Mouse (Mus musculus): ENCODE measurements around the gene Tmod1.

The Tmod1 gene

DNA sequence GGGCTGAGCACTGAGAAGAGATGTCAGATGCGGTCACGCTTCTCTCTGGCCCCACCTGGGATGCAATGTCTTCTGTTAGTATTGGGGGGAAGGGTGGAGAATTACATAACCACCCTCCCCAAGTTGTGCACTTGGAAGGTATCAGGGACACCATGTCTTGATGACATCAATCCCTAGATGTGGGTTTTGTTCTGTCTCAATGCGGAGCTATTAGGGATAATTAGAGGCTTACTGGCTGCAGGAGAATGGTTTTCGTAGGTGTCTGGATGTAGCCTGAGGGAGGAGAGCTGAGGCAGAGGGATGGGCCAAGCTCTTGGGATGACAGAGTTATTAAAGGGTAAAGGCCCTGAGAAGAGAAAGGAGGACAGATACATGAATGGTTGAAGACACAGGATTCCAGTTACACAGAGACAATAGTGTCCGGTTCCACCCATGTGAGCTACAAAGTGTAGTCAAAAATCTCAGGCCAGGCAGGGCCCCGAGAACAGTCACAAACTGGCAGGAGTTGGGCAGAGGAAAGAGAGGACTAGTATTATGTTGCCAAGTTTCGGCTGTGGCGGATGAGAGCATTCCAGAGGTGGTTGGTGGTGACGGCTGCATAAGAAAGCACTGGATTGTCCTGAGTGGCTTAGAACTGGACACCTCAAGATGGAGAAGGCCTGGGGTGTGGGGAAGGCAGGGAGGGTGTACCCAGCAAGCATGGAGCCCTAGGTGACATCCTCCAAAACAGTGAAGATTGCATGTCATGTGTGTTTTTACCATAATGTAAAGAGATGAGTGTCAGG lies 14.8 kb downstream of the Tmod1 start:
- no peak for DNase-seq (ENCODE audit: low spot score in 2 of 2)

DNA sequence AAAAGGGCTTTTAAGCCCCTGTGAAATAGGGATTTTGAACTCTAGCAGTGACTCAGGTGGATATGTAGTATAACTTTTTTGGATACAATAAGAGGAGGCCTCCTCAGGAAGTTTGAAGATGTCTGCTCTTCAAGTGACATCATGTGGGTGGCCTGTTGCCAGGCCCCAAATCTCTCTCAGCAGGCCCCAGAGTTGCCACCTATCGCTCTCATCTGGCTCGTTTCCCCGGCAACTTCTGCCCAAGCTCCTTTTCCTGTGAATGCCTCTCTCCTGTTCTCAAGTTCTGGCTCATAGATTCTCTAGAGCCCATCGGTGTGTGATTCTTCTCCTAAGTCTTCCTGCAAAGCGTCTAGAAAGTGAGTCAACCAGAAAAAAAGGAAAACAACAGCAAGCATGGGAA lies 17.4 kb downstream of the Tmod1 start:
- no peak for DNase-seq (ENCODE audit: low spot score in 2 of 2)

DNA sequence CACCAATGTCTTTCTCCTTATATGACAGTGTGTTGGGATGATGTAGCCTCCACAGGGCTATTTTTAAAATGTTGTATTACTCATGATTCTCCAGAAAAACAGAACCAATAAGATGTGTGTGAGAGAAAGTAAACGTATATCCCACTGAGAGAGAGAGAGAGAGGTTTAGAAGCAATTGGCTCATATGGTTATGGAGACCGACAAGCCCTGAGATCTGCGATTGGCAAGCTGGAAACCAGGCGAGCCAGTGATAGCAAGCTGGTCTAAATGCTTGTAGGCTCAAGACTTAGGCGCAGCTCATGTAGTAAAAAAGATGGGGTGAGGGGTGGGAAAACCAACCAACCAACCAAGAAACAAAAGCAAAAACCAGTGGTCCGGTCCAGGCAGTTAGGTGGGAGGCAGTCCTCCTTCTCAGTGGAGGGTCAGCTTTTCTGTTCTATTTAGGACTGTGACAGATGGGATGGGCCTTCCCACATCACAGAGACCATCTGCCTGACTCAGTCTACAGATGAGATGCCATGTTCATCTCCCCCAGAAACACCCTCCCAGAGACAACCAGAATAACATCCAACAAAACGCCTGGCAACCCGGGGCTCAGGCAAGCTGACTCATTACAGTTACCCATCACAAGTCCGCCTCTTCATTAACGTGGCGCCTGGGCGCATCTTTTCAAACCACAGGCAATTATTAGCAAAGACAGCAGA lies 22.7 kb downstream of the Tmod1 start:
- no peak for DNase-seq (ENCODE audit: low spot score in 2 of 2)

DNA sequence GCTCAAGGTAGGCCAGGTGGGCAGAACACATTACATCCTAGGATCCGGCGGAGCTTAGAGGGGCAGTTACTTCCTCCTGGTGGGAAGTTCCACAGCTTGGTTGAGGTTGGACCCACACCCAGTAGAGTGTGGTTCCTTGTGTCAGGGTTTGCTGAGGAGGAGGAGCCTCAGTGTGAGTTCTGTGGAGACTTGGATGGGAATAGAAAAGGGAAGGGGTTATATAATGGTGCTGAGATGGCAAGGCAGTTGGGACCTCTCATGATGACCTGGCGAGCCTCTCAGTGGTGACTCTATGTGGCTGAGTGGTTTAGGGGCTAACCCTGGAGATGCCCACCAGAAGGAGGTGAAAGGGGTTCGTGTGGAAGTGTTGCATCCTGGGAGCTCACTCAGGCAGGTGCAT lies 25.1 kb downstream of the Tmod1 start:
- DNase-seq (ENCODE audit: low spot score in 2 of 2), result no peak

DNA sequence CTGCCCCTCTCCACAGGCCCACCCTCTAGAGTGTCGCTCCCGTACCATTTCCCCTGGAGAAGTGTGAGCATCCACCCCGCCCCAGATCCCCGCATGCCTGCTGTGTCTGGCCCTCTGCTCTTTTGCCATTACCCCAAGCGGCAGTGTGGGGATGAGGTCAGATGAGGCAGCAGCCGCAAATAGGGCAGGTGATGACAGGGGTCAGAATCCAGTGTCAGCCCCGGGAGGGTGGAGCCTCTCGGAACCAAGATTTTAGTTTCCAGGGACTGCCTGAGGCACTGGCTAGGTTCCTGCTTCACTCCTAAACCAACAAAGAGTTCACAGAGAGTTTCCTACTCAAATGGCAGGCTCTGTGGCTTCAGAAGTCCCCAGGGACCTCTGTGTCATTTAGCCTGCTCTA lies 25.5 kb downstream of the Tmod1 start:
- DNase-seq (ENCODE audit: low spot score in 2 of 2), result no peak

DNA sequence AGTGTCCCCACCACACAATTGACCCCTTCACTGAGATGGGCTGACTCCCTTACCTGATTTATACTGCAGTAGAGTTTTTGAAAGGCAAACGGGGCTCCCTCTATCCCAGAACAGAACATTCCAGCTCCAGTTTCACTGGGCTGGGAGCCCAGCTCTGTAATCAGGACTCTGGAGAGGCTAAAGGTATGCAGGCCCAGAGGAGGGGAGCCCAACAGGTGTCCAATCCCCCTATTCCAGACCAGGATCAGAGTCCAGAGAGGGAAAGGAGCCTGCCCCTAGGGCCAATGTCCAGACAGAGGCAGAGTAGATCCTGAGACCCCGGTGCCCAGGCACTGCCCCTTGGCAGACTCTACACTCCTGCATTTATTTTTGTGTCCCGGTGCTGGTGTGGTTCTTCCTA lies 26.2 kb downstream of the Tmod1 start:
- no peak for DNase-seq (ENCODE audit: low spot score in 2 of 2)

DNA sequence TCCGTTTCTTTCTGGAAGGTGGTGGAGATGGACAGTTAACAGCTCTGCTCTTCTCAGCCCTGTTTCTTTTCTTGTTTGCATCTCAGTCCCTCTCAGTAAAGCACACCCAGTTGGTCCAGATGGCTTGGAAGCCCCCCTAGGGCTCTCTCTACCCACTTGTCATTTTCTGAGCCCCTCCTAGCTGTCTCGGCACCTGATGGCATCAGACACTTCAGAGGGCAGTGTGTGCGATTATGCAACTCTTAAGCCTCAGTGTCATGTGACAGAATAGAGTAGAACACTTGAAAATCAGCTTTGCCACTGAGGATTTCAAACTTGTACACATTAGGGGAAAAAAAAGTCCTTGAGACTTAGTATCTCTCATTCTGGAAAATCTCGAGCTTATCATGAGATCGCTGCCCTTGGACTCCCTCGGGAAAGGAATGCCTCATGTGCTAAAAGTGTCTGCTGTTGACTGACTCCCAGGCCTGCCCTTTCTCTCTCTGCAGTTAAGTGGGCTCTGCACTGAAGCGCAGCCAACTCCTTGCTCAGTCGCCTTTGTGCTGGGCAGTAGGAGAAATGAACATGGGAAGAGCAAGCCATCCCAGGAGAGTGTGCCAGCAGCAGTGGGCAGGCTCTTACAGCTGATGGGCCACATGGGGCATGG lies 27.1 kb downstream of the Tmod1 start:
- no peak for DNase-seq (ENCODE audit: low spot score in 2 of 2)

DNA sequence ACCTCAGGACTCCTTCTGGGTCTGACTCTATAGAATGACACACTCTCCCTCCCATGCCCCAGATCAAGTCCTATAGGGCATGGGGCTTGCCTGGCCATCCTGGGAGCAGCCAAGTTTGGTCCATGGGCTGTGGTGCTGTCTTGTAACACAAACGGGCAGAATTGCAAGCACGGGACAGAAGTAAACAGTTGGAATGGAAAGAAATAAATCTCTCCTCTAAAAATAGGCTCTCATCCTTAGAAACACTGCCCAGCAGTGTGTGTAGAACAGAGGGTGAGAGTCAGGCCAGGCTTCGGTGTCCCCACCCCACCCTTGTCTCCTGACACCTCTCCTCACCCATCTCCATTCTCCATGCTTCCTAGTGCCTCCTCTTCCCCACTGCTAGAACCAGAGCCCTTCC lies 29.3 kb downstream of the Tmod1 start:
- DNase-seq (ENCODE audit: low spot score in 2 of 2), result no peak

DNA sequence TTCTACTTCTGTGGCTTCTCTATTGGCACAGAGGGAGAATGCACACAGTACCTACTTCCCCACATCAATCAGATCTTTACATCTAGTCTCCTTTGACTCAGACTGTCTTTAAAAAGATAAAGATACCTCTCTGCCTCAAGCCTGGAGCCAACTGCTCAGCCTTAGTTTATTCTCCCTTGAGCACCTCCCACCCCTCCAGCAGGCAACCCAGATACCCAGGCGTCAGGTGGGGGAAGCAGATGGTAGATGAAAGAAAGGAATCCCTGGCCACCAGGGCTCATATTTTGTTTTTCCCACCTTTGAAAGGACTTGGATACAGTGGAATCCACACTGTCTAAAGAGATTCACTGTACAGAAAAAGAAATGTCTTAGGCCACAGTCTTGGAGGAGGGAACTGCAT lies 29.8 kb downstream of the Tmod1 start:
- no peak for DNase-seq (ENCODE audit: low spot score in 2 of 2)

DNA sequence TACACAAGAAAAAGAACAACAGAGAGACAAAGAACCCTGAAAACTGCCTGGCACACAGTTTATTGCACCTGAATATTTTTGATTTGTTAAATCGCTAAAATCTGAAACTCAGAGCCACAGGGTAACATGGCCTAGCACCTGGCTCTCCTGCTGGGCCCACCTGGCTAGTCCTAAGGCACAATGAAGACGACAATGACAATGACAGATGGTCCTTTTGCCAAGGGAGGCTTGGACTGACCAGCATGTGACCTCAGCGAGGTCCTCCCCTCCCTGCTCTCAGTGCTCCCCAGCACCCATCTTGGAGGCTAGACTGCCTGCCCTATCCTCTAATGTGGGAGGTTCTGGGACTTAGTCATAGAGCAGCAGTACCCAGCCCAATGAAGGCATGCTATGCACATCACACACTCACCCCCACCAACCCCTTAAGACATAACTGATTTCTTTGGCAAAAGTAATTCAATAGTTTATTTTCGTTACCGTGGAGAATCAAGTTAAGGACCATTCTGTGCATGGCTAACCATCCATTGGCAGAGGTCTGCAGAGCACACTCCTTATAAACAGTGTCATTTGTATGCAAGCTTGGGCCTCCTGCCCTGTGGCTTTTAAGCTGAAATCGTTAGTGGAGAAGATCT lies 31.2 kb downstream of the Tmod1 start:
- DNase-seq (ENCODE audit: low spot score in 2 of 2), result no peak

DNA sequence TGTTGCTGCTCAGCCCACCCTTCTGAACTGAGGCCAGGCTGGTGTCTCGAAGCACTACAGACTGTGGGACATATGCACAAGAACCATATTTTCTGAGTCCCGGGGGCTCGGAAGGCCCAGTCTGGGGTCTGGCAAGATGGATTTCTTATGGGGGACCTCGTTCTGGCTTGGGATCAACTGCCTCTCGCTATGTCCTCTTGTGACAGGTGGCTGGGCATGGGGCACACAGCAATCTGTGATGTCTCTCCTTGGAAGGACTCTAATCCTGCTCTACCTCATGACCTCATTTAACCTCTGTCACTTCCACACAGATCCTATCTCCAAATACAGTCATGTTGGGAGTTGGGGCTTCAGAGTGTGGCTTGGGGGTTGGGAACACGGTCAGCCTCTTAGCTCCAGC lies 33.9 kb downstream of the Tmod1 start:
- no peak for DNase-seq (ENCODE audit: low spot score in 2 of 2)

DNA sequence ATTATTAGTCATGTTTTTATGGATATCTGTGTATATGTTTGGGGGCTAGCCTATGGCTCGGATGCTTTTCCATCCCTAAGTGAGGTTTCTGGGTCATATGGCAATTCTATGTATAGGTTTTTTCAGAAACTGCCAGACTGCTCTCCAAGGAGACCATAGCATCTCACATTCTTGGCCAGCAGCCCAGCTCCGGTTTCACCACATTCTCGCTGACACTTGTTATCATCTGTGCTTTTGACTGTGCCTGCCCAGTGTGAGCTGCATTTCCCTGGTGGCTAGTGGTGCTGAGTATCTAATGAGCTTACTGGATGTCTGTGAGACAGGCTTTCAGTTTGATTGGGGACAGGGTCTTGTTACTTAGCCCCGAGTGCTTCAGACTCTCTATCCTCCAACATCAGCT lies 35.0 kb downstream of the Tmod1 start:
- DNase-seq (ENCODE audit: low spot score in 2 of 2), result no peak

DNA sequence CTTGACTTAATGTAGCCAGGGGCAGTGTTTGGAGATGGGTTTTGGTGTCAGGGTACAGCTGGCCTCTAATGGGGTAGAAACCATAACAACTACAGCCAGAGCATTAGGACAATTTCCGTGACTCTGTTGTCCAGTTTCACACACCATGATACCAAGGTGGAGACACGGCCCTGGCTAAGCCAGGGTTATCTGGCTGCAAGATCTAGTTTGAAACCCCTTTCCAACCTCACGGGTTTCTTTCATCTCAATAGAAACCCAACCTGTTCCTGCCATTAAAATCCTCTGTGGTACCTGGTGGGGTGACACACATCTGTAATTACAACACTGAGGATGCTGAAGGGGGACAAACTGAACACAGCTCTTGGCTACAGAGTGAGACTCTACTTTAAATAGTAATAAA lies 36.9 kb downstream of the Tmod1 start:
- no peak for DNase-seq (ENCODE audit: low spot score in 2 of 2)

DNA sequence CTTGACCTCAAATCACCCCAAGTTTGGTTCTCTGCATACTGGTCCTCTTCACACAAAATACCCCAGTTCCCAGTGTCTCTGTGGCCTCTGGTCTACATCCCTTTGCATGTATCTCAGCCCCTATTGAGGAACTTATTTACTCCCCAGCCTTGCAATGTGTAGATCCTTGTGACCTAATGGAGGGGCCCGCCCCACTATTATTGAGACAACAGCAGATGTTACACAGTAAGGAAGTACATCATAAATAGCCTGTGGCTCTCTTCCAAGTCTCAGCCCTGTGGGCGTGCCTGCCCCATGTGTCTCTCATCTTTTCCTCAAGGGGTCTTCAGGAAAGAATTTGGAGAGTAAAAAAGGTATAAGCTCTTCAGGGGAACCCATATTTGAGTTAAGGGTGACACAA lies 38.2 kb downstream of the Tmod1 start:
- DNase-seq (ENCODE audit: low spot score in 2 of 2), result no peak

DNA sequence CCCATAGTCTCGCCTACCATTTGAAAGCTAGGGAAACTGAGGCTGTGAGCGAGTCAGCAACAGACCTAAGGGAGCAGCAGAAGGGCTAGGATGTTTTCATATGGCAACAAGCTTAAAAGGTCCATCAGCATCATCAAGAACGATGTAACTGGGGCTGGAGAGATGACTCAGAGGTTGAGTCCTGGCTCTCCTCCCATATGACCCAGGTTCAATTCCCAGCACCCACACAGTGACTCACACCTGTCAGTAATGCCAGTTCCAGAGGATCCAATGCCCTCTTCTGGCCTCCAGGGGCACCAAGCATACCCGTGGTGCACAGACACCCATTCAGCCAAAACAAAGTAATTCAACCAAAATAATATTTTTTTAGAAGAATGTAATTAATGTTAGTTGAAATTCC lies 41.5 kb downstream of the Tmod1 start:
- DNase-seq (ENCODE audit: low spot score in 2 of 2), result no peak

DNA sequence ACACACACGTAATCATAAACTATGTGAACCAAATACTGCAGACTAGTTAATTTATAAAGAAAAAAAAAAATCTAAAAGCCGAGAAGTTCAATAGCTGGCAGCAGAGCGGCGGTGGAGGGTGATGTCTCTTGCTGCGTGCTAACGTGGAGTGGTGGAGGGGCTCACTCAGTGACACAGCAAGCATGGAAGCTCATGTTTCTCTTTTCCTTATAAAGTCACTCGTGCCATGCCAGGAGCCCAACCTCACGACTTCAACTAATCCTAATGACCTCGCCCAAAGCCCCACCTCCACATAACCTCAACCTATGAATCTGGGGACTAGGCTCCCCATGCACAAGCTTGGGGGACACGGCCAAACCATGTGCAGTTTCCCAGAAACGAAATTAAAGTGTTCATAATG lies 43.8 kb downstream of the Tmod1 start:
- no peak for DNase-seq (ENCODE audit: low spot score in 2 of 2)

DNA sequence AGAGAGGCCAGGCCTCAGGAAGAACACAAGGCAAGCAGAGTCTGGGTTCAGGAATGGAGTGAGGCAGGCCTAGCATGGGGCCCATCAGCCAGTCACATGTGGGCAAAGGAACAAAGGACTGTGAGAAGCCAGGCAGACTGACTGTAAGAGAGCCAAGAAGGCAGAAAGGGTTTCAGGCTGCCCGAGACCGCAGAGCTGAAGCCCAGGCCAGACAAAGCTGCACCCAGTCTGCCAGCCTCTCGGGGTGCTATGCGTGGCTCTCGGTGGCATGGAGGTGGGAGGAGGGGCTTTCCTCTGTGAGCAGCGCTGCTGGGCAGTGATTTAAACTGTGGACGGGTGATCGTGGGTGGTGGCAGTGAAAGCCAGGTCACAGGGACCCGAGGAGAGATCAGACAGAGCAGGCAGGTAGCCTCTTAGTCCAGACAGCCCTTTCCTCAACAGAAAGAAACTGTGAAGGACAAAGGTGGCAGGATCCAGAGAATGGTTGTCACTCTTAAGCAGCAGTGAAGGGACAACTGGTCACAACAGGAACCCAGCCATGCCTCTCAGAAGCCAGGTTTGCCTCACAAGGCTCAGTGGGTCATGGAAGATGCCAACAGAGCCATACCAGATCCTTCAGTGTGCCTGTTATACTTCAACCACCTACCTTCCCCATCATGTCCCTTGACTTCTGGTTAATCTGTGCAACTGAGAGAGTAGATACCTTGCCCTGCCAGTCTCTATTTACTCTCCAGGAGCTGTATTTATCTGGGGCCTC lies 45.9 kb downstream of the Tmod1 start:
- no peak for DNase-seq (ENCODE audit: low spot score in 2 of 2)

DNA sequence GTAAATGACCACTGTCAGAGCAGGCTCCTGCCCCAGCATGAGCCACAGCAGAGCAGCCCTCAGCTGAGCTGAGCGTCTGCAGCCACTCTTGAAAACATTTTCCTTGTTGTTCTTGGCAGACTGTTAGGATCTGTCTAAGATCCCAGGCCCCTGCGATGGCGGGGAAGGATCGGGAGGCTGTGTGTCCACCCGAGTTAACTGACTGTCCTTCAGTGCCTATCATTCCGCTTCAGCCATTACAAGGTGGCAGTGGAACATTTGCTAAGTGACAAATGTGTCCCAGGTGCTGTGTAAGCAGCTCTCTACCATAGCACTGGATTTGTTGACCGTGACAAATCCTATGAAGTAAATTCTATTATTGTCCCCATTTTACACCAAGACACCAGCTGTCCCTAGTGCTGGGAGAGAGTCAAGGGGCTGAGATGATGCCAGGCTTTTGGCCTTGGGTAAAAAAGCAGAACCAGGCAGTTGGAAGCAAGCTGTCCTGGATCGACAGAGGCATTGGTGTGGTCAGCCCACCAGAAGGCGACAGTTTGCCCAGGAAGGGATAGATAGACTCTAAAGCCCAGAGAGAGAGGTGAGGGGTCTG lies 46.6 kb downstream of the Tmod1 start:
- no peak for DNase-seq (ENCODE audit: low spot score in 2 of 2)

DNA sequence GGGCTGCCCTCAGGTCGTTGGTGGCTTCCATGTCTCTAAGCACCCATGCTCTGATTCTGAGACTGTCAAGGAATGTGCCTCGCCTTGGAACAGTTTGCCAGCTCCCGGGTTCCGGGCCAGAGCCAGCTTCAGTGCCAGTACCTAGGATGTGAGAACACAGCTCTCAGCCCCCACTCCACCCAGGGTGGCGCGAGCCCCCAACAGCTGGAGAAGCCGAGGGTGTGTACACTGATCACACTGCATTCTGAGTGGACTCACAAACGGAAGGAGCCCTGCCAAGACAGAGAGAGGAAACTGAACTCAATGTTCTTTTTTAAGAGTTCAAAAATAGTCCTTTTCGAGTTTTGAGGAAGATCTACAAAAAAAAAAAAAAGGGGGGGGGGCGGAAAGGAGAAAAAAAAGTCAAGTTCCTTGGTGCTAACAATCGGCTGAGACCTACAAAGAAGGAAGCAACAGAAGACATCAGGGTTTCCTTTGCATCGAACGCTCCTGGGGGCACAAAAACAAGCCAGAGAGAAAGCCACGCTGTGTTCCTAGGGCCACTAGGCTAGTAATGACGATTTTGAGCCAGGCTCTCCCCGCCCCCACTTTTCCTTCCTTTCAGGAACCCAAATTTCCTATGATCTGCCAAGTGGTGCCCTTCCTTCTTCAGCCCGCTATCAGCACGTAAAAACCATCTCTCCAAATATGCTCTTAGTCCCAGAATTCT lies 48.1 kb downstream of the Tmod1 start:
- DNase-seq (ENCODE audit: low spot score in 2 of 2), result no peak

DNA sequence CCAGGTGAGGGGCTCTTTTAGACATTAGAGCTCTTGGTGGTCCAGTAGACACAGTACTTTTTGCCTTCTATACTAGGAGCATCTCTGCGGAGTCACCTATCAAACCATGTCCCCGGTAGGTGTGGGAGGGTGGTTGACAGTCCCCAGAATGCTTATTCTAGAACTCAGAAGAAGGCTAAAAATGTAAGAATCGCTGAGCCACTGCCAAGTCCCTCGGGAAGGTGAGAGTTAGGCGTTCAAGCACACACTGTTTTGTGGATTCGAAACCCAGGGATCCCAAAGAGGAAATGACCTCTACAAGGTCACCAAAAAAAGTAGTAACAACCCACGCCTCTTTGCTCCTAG lies 48.7 kb downstream of the Tmod1 start:
- no peak for DNase-seq (ENCODE audit: low spot score in 2 of 2)

DNA sequence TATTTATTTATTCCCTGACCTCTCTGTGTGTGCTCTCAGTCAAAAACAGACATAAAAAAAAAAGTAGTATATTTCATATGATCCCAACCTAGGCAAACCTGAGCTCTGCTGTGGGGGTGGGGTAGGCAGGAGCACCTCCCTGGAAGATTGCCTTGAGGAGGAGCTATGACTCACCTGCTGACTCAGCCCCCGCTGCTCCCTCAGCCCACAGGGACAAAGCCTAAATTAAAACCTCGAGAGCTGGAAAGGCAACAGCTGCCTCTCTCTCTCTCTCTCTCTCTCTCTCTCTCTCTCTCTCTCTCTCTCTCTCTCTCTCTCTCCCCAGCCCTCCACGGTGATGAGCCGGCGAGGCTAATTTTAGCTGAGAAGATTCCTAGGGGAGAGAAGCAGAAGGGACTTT lies 49.1 kb downstream of the Tmod1 start:
- no peak for DNase-seq (ENCODE audit: low spot score in 2 of 2)

All from spleen, postnatal 4 days (tissue).